ENCODE assay signal across 10 mouse cellular contexts in genomic region chr19:36808426-36809105, GRCm38 (mm10). TPM values are rescaled to one million over a fixed set of nuclear protein-coding genes. Genes with fewer than 3 reads are reported as not detected.
DNase-seq lines count a peak whose midpoint lies in the region; ATAC-seq and TF ChIP-seq lines count a peak whose summit lies in the region.
"Had no signal": no experiment of that assay in that cellular context is flagged by ENCODE, and none has a peak within 500 bp of the region (broad histone marks: within the 10 kb centered on the region; RNA-seq: fewer than 3 reads in every experiment).

No protein-coding gene starts in this region.

- no peaks in the 10 kb centered on the region for H3K9me3 ChIP-seq in neural tube, embryonic 12.5 days
- H3K9me3 ChIP-seq in limb, embryonic 14.5 days (ENCODE audit: control insufficient read depth, low read length), result no peaks in the 10 kb centered on the region
- H3K9me3 ChIP-seq in midbrain, embryonic 14.5 days (ENCODE audit: control insufficient read depth, low read length), result no peaks in the 10 kb centered on the region

- TF ChIP-seq POLR2A in limb, embryonic 14.5 days (IDR thresholded peaks at IDR 0.05; ENCODE audit: borderline replicate concordance, extremely low read depth, insufficient read depth, insufficient read length), result no peak

- no peak overlapping the region for H3K4me3 ChIP-seq in neural tube, embryonic 12.5 days
- H3K4me3 ChIP-seq in limb, embryonic 14.5 days (replicated peaks; ENCODE audit: low read length), result no peak overlapping the region
- H3K4me3 ChIP-seq in midbrain, embryonic 14.5 days (replicated peaks; ENCODE audit: low read depth, low read length), result no peak overlapping the region

- WGBS in neural tube, embryonic 12.5 days, result 40% methylated on average over 21 of the region's 21 CpGs
- 51% methylated on average over 21 of the region's 21 CpGs for WGBS in limb, embryonic 14.5 days
- WGBS in midbrain, embryonic 14.5 days, result 66% methylated on average over 21 of the region's 21 CpGs

- peak overlapping the region; percentile 41 for H3K4me2 ChIP-seq in neural tube, embryonic 12.5 days (replicated peaks)
- H3K4me2 ChIP-seq in limb, embryonic 14.5 days (replicated peaks; ENCODE audit: low read depth, low read length, severe bottlenecking), result 0 out of 2 replicates have a peak overlapping the region, but pooled peaks have one; percentile 13
- no peak overlapping the region for H3K4me2 ChIP-seq in midbrain, embryonic 14.5 days (ENCODE audit: low read length)

- H3K27ac ChIP-seq in neural tube, embryonic 12.5 days, result no peak overlapping the region
- H3K27ac ChIP-seq in limb, embryonic 14.5 days (replicated peaks; ENCODE audit: low read depth, low read length), result no peak overlapping the region
- no peak overlapping the region for H3K27ac ChIP-seq in midbrain, embryonic 14.5 days (replicated peaks; ENCODE audit: low read depth, low read length)

- no peaks in the 10 kb centered on the region for H3K36me3 ChIP-seq in neural tube, embryonic 12.5 days
- H3K36me3 ChIP-seq in limb, embryonic 14.5 days (ENCODE audit: control insufficient read depth, insufficient read depth, low read length), result no peaks in the 10 kb centered on the region
- H3K36me3 ChIP-seq in midbrain, embryonic 14.5 days (ENCODE audit: control insufficient read depth, insufficient read depth, low read length), result no peaks in the 10 kb centered on the region

- no peaks in the 10 kb centered on the region for H3K27me3 ChIP-seq in neural tube, embryonic 12.5 days (replicated peaks)
- no peaks in the 10 kb centered on the region for H3K27me3 ChIP-seq in limb, embryonic 14.5 days (ENCODE audit: control insufficient read depth, insufficient read depth, low read length)
- no peaks in the 10 kb centered on the region for H3K27me3 ChIP-seq in midbrain, embryonic 14.5 days (ENCODE audit: control insufficient read depth, insufficient read depth, low read length)

- H3K4me1 ChIP-seq in neural tube, embryonic 12.5 days, result no peaks in the 10 kb centered on the region
- no peaks in the 10 kb centered on the region for H3K4me1 ChIP-seq in limb, embryonic 14.5 days (ENCODE audit: control insufficient read depth, insufficient read depth, low read length)
- no peaks in the 10 kb centered on the region for H3K4me1 ChIP-seq in midbrain, embryonic 14.5 days (ENCODE audit: control insufficient read depth, insufficient read depth, low read length)

- no peak for ATAC-seq in neural tube, embryonic 12.5 days (ENCODE audit: low FRiP score, low read depth)
- no peak for ATAC-seq in limb, embryonic 14.5 days (ENCODE audit: low FRiP score, low read depth)
- ATAC-seq in CD4-positive, CD25-positive, alpha-beta regulatory T cell, adult 4 months, result no peak
- ATAC-seq in midbrain, embryonic 14.5 days (ENCODE audit: low FRiP score, low TSS enrichment), result no peak
- ATAC-seq: midbrain, embryonic 16.5 days had no signal

- no peak overlapping the region for H3K9ac ChIP-seq in neural tube, embryonic 12.5 days
- H3K9ac ChIP-seq in limb, embryonic 14.5 days (ENCODE audit: low read depth, low read length, severe bottlenecking), result no peak overlapping the region
- H3K9ac ChIP-seq in midbrain, embryonic 14.5 days (replicated peaks; ENCODE audit: low read length), result no peak overlapping the region

- peak; percentile 32 for DNase-seq in embryo, embryonic 11 days
- DNase-seq in embryo, embryonic 9.5 days (ENCODE audit: extremely low spot score), result no peak
- DNase-seq in neural tube, embryonic 10.5 days (ENCODE audit: extremely low spot score, low spot score), result no peak
- DNase-seq in limb, embryonic 14.5 days (ENCODE audit: low spot score), result no peak
- DNase-seq in testis, postnatal 14 days (ENCODE audit: low spot score), result peak; percentile 15
- no peak for DNase-seq in midbrain, embryonic 14.5 days
- DNase-seq: cerebellum, adult 11-12 months had no signal

RNA-seq across cellular contexts. Expression of gene Tnks2, which starts 25.5 kb away (rescaled TPM):
- 81.8 and 85.3 TPM in 2 replicates for polyA plus RNA-seq in neural tube, embryonic 12.5 days (2016; fragmentation: Nextera tagmentation; extraction: Ambion mirVana)
- polyA plus RNA-seq in limb, embryonic 14.5 days (2012; rRNA removed), result 82.2 and 82.9 TPM in 2 replicates
- polyA plus RNA-seq in limb, embryonic 14.5 days (2014; fragmentation: Nextera tagmentation; extraction: Ambion mirVana), result 74.9 and 81.3 TPM in 2 replicates
- polyA plus RNA-seq in CD4-positive, CD25-positive, alpha-beta regulatory T cell, adult 4 months (2017; shearing (Covaris generic)), result 10 to 100 TPM; 23.5 to 34.1 TPM
- 64.1 and 95.9 TPM in 2 replicates for polyA plus RNA-seq in midbrain, embryonic 14.5 days (2014; fragmentation: Nextera tagmentation; extraction: Ambion mirVana)

Comparison
In these comparisons a context has a peak if more than half of its experiments do, and no peak if none do; other contexts are left out.
1. DNase-seq: peak in embryo, embryonic 11 days (single experiment) and testis, postnatal 14 days (single experiment); none in embryo, embryonic 9.5 days (single experiment), neural tube, embryonic 10.5 days (single experiment), limb, embryonic 14.5 days (single experiment) and midbrain, embryonic 14.5 days (single experiment).